In genomic region chr13:48822288-48822687, GRCm38 (mm10) we compare ENCODE assay signal across 14 mouse cellular contexts.
"Had no signal": no experiment of that assay in that cellular context is flagged by ENCODE, and none has a peak within 500 bp of the region (broad histone marks: within the 10 kb centered on the region; RNA-seq: fewer than 3 reads in every experiment).

No protein-coding gene starts in this region.

- H3K27me3 ChIP-seq: limb, embryonic 12.5 days; liver, embryonic 13.5 days; lung, embryonic 15.5 days; megakaryocyte, embryonic 14.5 days; midbrain, embryonic 15.5 days; neural tube, embryonic 12.5 days had no signal

- H3K9ac ChIP-seq: limb, embryonic 12.5 days; liver, embryonic 13.5 days; liver, postnatal 0 days; lung, embryonic 15.5 days; midbrain, embryonic 15.5 days; neural tube, embryonic 12.5 days had no signal

- ATAC-seq: liver, postnatal 0 days; midbrain, embryonic 15.5 days had no signal

- H3K4me1 ChIP-seq: limb, embryonic 12.5 days; liver, embryonic 13.5 days; lung, embryonic 15.5 days; midbrain, embryonic 15.5 days; neural tube, embryonic 12.5 days had no signal

- H3K4me2 ChIP-seq: limb, embryonic 12.5 days; liver, embryonic 13.5 days; lung, embryonic 15.5 days; midbrain, embryonic 11.5 days; midbrain, embryonic 15.5 days; neural tube, embryonic 12.5 days had no signal

- DNase-seq: kidney, postnatal 14 days; layer of hippocampus, postnatal 36 days; liver; liver, embryonic 13.5 days; liver, postnatal 0 days; lung, postnatal 14 days had no signal

- H3K27ac ChIP-seq: limb, embryonic 12.5 days; liver, embryonic 13.5 days; lung, embryonic 15.5 days; macrophage; midbrain, embryonic 15.5 days; neural tube, embryonic 12.5 days; stomach, postnatal 0 days had no signal

- H3K9me3 ChIP-seq: limb, embryonic 12.5 days; liver, embryonic 13.5 days; lung, embryonic 15.5 days; megakaryocyte, embryonic 14.5 days; midbrain, embryonic 15.5 days; neural tube, embryonic 12.5 days had no signal

- H3K4me3 ChIP-seq: limb, embryonic 12.5 days; liver, embryonic 13.5 days; lung, embryonic 15.5 days; midbrain, embryonic 15.5 days; neural tube, embryonic 12.5 days had no signal
